Mouse (Mus musculus): ENCODE measurements at regions not wholly inside any gene's neighbourhood (a gene's known extent, or its start where the extent isn't known, plus 50 kb on each side); places are given as distances from the start of the nearest gene placed in this dataset.
"Not testable (repeated sequence)": the region's sequence is repeated elsewhere in the genome, so short reads cannot be mapped to it uniquely, and the experiment has no call there.

GRCm38 (mm10) chr10:9462361-9462760, 212.6 kb downstream of the Samd5 start:
- DNase-seq (ENCODE audit: low read depth) = no peak

- no peak for DNase-seq (ENCODE audit: low read depth)
Measured at GRCm38 (mm10) chr10:9459145-9459544, 215.9 kb downstream of the Samd5 start.

DNA sequence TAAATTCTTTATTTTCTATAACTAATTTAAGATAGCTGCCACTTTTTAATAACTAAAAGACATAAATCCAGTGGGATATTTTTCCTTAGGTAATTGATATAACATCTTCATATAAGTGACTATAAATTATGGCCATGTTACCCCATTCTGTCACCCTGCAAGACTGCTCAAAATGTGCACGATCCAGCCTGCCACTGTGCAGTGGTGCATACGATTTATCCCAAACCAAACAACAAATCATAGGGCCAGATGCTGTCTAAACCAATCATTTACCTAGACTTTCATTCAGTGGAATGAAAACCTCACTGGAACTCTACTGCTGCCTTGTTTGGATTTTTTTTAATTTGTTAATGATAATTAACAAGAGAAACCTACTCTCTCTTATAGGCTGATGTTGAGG, 216.5 kb downstream of the Samd5 start:
- no peak for DNase-seq (ENCODE audit: low read depth)

GRCm38 (mm10) chr10:9457222-9457621, 217.8 kb downstream of the Samd5 start:
- DNase-seq (ENCODE audit: low read depth) = no peak

GRCm38 (mm10) chr10:9439072-9439471, 235.9 kb downstream of the Samd5 start:
- DNase-seq (ENCODE audit: low read depth) = no peak

DNA sequence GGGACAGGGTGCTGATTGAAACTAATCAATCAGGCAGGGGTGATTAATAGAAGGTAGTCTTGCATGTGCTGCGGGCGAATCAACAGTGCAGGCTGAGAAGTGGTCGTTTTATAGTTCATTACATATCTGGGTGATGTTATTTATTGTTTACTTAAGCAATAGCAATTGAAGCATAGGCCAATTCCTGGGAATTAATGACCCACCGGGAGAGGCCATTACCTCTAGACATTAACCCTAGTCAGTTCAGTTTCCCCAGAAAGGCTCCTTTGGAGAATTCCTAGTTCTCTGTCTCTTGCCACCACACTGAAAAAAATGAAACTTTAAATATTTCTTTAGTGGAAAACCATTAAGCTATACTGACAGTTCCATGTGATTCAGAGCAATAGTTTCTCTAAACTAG, 236.6 kb downstream of the Samd5 start:
- no peak for DNase-seq (ENCODE audit: low read depth)

- no peak for DNase-seq (ENCODE audit: low read depth)
Measured at GRCm38 (mm10) chr10:9429085-9429484, 245.9 kb downstream of the Samd5 start.

GRCm38 (mm10) chr10:9420741-9421140, 254.3 kb downstream of the Samd5 start:
- no peak for DNase-seq (ENCODE audit: low read depth)

GRCm38 (mm10) chr10:9416685-9417084, 258.3 kb downstream of the Samd5 start:
- no peak for DNase-seq (ENCODE audit: low read depth)

DNA sequence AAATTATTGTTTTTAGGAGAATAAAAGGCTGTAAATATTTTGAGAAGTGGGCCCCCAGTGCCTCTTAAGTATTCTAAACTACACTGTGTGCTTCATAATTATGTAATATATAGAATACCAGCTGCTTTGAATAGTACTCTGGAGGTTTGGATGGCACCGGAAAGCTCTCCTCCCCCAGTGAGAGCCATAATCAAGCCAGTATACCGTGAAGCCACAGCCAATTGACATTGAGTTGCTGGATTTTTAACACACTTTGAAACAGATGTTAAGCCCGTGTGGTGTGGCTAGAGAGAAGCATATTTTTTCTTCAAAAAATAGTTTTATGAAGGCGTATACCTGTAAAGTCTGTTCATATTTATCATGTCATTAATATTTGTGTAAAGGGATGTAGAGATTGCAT, 268.9 kb downstream of the Samd5 start:
- no peak for DNase-seq (ENCODE audit: low read depth)

DNA sequence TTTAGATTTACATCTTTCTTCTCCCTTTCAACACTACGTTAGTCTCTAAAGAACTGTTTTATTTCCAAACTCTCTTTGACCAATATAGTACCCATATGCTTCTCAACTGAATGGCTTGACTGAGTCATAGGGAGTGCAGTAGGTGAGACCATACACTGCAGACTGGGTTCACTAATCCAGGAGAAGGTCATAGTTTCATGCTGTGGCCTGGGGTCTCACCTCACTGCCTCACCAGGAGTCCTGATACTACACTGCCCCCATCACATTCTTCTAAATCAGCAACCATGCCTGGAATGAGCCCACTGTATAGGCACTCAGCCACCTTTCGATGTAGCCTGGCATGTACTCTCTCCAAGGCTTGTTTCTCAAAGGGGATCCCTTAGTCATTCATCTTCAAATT, 269.6 kb downstream of the Samd5 start:
- no peak for DNase-seq (ENCODE audit: low read depth)

GRCm38 (mm10) chr10:9404963-9405362, 270.0 kb downstream of the Samd5 start:
- no peak for DNase-seq (ENCODE audit: low read depth)

- DNase-seq (ENCODE audit: low read depth) = no peak
Measured at GRCm38 (mm10) chr10:9400911-9401617, 273.9 kb downstream of the Samd5 start.

DNA sequence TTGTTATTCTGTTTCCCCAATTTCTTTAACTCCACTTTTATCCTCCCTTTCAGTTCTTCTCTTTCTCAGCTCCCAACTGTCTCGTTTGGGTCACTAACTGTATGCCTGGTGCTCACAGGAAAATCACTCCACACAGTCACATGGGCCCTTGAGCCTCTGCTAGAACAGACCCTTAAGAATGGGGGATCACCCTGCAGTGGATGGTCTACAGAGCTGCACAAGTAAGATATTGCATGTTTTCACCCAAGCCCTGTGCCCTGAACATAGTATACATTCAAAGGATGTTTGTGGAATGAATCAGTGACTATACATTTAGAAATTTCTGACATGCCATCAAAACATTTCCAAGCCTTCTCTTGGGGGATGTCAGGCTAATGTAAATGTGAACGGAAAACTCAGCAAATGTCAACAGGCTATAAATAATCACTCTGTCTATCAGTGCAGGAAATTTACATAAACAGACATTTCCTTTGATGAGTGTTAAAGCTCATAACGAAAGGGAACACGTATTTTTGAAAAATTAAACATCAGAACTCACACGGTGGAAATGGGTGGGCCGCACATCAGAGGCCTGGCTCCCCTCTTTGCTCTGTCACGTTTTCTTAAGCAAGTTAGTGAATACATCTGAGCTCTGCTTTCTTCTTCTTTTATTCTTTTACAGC, 297.4 kb downstream of the Samd5 start:
- DNase-seq (ENCODE audit: low read depth) = no peak

- no peak for DNase-seq (ENCODE audit: low read depth)
Measured at GRCm38 (mm10) chr10:9362306-9362865, 312.6 kb downstream of the Samd5 start.

- DNase-seq (ENCODE audit: low read depth) = no peak
Measured at GRCm38 (mm10) chr10:9338207-9338801, 336.7 kb downstream of the Samd5 start.

- DNase-seq (ENCODE audit: low read depth) = no peak
Measured at GRCm38 (mm10) chr10:9334245-9334845, 340.7 kb downstream of the Samd5 start.

- no peak for DNase-seq (ENCODE audit: low read depth)
Measured at GRCm38 (mm10) chr10:9331694-9332093, 343.3 kb downstream of the Samd5 start.

GRCm38 (mm10) chr10:9328324-9328723, 346.7 kb downstream of the Samd5 start:
- no peak for DNase-seq (ENCODE audit: low read depth)

- not testable (repeated sequence) for DNase-seq (ENCODE audit: low read depth)
Measured at GRCm38 (mm10) chr10:9327881-9328280, 347.1 kb downstream of the Samd5 start.

- DNase-seq (ENCODE audit: low read depth) = no peak
Measured at GRCm38 (mm10) chr10:9312326-9312725, 362.7 kb downstream of the Samd5 start.

DNA sequence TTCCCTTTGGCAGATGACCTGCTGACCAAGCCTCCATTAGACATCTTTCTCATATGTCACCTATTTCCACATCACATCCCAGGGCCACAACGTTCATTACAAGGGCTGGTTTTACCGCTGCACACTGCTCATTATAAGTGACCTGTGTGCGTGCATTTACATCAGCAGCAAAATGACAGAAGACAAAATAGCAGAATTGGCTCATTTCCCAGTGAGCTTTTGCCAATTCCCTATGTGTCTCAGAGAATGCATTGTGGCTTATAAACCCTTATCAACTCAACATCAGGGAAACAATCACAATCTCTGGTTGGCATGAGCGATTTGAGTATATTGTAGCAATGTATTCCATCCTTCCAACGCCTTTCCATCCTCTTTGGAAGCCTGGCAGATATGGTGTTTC, 364.7 kb downstream of the Samd5 start:
- no peak for DNase-seq (ENCODE audit: low read depth)

All from gonadal fat pad, adult 2 months (tissue).